Mouse (Mus musculus): ENCODE measurements around the gene Gm49388.

DNA sequence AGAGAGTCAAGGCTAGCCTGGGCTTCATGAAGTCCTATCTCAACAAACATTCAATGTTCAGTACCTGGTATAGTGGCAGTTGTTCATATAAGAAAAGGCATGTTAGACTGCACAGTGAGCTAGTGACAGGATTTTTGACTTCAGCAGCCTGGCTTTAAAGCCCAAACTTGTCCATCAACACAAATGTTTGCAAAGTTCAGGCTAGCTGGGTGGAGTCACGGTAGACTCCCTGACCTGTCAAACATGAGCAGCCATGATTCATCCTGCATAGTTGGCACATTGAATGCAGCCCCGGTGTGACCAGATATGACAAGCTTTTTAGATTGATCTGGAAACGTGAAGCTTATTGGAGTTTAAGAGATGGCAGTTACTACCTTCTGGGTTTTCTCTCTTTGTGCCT, 13.3 kb upstream of the Gm49388 start:
- TF ChIP-seq CTCF (IDR thresholded peaks at IDR 0.05; ENCODE audit: low read depth) = no peak
- no peak for TF ChIP-seq EP300 (IDR thresholded peaks at IDR 0.05; ENCODE audit: low read depth)
